Mouse (Mus musculus) testis, adult 2 months (tissue): Measurements from ENCODE around the gene Pitpnm1.

Experiments
- CTCF ChIP-seq: fragments of 200-500 bp; IDR thresholded peaks from 2 replicates; pipeline ENCODE4 v1.5.1; 2012; ENCODE audit warnings: low read depth, mild to moderate bottlenecking, inconsistent platforms, low read length, moderate library complexity; ENCODE audit not compliant: control insufficient read depth, insufficient read depth, insufficient replicate concordance
- POLR2A ChIP-seq: fragments of 200-500 bp; IDR thresholded peaks from 2 replicates; pipeline ENCODE4 v1.6.1; 2012; ENCODE audit warnings: low read depth, mild to moderate bottlenecking, inconsistent platforms, low read length, moderate library complexity; ENCODE audit not compliant: control insufficient read depth

GRCm38 (mm10) chr19:4054613-4055012, 45.2 kb upstream of the Pitpnm1 start:
- no peak for TF ChIP-seq CTCF
- TF ChIP-seq POLR2A = no peak
